Mouse (Mus musculus) ovary, adult 10 weeks (tissue): ENCODE results near the gene Serpina1b. TPM values are rescaled to one million over a fixed set of nuclear protein-coding genes. Genes with fewer than 3 reads are reported as not detected.

Source experiments
- polyA plus RNA-seq: library from polyadenylated mRNA; stranded (reverse); fragments of 350-450 nt; fragmentation: Illumina TruSeq; extraction: RNeasy Lipid Tissue Mini Kit (QIAGEN cat#74804); gene quantifications from one replicate; pipeline ENCODE4 v1.2.3, GENCODE M21; 2014

Gene Serpina1b
- polyA plus RNA-seq: not detected

DNA sequence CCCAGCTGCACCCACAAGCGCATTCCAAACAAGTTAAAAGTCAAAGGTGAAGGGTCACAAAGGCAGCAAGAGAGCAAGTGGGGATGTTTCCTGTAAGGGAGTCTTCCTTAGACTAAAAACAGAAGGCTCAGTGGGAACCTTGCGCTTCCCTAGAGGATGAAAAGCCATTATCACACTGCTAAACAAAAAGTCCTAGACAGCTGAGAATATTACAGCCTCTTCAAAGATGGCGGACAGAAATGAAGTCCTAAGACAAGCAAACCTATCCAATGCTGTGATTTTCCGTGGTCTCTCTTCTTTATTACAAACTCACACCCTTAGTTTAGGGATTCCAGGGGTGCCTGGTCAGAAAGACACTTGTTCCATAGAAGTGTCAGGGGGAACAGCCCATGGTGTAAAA is at the start of gene Serpina1b:
TSS of gene Serpina1b (minus strand) at position 101 of the 400 bp plus-strand sequence.

DNA sequence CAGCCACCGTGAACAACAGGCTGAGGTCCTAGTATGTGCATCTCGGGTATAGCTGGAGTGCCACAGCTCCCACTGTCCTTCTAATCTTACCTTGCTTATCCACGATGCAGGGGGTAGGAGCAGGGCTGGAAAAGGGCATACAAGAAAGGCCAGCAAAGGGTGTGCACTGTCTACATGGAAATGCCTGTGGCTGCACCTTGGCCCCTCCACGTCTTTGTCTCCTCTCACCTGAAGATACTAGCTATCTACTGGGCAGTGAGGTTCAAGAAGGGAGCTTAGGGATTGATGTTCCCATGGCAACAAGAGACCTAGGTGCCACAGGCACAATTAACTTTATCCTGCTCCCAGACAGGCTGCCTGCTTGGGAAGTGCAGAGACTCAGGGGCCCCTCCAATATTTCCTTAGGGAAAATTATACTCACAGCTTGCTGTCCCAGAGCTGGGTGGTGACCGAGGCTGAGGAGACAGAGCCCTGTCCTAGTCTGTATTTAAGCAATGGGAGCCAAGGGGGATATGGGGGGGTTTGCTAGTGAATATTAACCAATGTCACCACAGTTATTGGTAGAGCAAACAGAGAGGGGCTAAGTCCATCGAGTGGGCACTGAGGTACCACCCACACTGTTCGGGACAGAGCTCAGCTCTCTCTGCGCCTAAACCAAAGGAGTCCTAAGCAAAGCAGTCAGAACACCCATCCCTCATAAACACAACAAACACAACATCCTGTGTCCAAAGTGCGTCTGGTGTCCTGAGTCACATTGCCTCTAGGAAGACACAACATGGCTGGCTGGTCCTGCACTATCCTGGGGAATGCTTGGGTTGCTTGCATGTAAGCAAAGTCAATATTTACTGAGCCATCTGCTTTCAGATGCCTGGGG is 33.2 kb upstream of the Serpina1b start, which contains the start of gene Serpina1a:
TSS of gene Serpina1a (minus strand) at position 462 of the 874 bp plus-strand sequence.

DNA sequence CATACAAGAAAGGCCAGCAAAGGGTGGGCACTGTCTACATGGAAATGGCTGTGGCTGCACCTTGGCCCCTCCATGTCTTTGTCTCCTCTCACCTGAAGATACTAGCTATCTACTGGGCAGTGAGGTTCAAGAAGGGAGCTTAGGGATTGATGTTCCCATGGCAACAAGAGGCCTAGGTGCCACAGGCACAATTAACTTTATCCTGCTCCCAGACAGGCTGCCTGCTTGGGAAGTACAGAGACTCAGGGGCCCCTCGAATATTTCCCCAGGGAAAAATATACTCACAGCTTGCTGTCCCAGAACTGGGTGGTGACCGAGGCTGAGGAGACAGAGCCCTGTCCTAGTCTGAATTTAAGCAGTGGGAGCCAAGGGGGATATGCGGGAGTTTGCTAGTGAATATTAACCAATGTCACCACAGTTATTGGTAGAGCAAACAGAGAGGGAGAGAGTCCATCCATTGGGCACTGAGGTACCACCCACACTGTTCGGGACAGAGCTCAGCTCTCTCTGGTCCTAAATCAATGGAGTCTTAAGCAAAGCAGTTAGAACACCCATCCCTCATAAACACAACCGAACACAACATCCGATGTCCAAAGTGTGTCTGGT is 56.8 kb downstream of the Serpina1b start, which contains the start of gene Serpina1d:
TSS of gene Serpina1d (minus strand) at position 347 of the 606 bp plus-strand sequence.

DNA sequence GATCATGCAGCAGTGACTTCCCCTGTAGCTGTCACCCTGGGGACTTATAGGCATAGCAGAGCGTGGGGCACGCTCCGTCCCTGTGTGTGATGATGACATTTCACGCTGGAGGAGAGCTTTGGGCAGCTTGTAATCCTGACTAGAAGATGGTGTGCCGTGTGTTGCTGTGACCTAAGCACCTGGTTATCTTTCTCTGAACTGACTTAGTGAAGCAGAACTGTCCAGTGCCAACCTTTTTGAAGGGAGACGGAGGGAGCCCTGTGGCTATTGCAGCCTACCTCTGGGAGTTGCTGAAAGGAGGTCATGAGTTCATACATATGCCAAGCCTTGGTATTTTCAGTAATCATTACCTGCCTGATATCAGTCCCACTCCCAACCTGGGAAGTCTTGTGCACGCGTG is 134.7 kb downstream of the Serpina1b start, which contains the start of gene Serpina1f:
TSS of gene Serpina1f (minus strand) at position 101 of the 400 bp plus-strand sequence.

Other genes with a start within 250 kb of the Serpina1b start
- gene Serpina10, start 198.9 kb downstream of the Serpina1b start, polyA plus RNA-seq: not detected
- 0.57 TPM for gene Serpina6, start 173.2 kb downstream of the Serpina1b start, polyA plus RNA-seq
- not detected for gene Serpina16, start 154.2 kb downstream of the Serpina1b start, polyA plus RNA-seq
- gene Serpina1f, start 134.8 kb downstream of the Serpina1b start, polyA plus RNA-seq: not detected
- gene Serpina1d, start 56.8 kb downstream of the Serpina1b start, polyA plus RNA-seq: not detected
- gene Serpina1a, start 33.2 kb upstream of the Serpina1b start, polyA plus RNA-seq: not detected
- not detected for gene Serpina1c, start 74.5 kb upstream of the Serpina1b start, polyA plus RNA-seq
- 20.9 TPM for gene Serpina1e, start 128.6 kb upstream of the Serpina1b start, polyA plus RNA-seq
- not detected for gene Serpina11, start 159.6 kb upstream of the Serpina1b start, polyA plus RNA-seq
- gene Serpina9, start 183.4 kb upstream of the Serpina1b start, polyA plus RNA-seq: 0.40 TPM
- not detected for gene Serpina12, start 214.1 kb upstream of the Serpina1b start, polyA plus RNA-seq